Mouse (Mus musculus) right cerebral cortex, postnatal 10 days (tissue): ENCODE results near the gene Chst2.

Experiments used
- DNase-seq, 2 experiments: peaks; one replicate each; pipeline ENCODE4 v3.0.0; 2021; ENCODE audit warnings: low spot score in 2 of 2

The Chst2 gene

GRCm38 (mm10) chr9:95365882-95366281 lies 40.6 kb downstream of the Chst2 start:
- no peak for DNase-seq

- no peak for DNase-seq
Measured at GRCm38 (mm10) chr9:95353829-95354391, 52.6 kb downstream of the Chst2 start.

- no peak for DNase-seq
Measured at GRCm38 (mm10) chr9:95351968-95352367, 54.6 kb downstream of the Chst2 start.

- DNase-seq = no peak
Measured at GRCm38 (mm10) chr9:95350550-95350949, 56.0 kb downstream of the Chst2 start.
